Mouse (Mus musculus): ENCODE measurements at regions not wholly inside any gene's neighbourhood (a gene's known extent, or its start where the extent isn't known, plus 50 kb on each side); places are given as distances from the start of the nearest gene placed in this dataset.

DNA sequence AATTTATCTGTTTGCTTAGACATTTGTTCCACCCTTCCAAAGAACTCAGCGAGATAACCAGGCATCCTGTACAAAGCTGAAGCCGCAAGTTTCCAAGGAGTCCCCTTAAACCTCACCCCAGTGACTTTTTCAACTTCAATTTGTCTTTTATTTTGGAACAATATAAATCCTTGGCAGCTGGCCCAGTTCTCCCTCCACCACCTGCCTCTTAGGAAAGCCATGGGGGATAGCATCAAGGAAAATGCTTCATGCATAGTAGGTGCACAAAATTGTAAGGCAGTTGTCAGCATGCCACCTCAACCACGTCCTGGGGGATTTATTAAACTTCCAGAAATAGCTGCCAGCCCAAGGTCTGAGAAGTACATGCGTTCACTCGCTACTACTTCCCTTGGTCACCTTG is 214.1 kb upstream of the Usp24 start:
- no peak for DNase-seq (ENCODE audit: low spot score in 2 of 2)

- no peak for DNase-seq (ENCODE audit: low spot score in 2 of 2)
Measured at GRCm38 (mm10) chr4:106102451-106102977, 213.5 kb upstream of the Usp24 start.

GRCm38 (mm10) chr4:106103750-106104635 is 212.0 kb upstream of the Usp24 start:
- DNase-seq (ENCODE audit: low spot score in 2 of 2): no peak

- DNase-seq (ENCODE audit: low spot score in 2 of 2): no peak
Measured at GRCm38 (mm10) chr4:106112981-106113380, 203.0 kb upstream of the Usp24 start.

- DNase-seq (ENCODE audit: low spot score in 2 of 2): no peak
Measured at GRCm38 (mm10) chr4:106113747-106114146, 202.3 kb upstream of the Usp24 start.

GRCm38 (mm10) chr4:106116611-106117010 is 199.4 kb upstream of the Usp24 start:
- no peak for DNase-seq (ENCODE audit: low spot score in 2 of 2)

DNA sequence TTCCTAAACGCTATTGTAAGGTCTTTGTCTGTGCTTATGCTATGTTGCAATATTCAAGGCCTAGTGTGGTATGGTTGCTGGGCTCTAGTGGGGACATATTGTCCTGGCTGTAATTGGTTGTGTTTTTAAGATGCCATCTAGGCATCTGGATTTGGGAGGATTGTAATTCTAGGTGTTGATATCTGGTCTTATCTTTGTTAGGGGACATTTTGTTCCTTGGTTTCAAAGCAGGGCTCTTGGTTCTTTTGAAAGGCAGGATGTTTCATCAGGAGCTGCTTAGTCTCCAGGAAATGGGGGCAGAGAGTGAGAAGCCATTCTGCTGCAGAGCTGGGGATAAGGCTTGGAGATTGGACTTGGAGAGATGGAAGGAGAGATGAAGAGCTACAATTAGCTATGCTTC is 194.7 kb upstream of the Usp24 start:
- no peak for DNase-seq (ENCODE audit: low spot score in 2 of 2)

DNA sequence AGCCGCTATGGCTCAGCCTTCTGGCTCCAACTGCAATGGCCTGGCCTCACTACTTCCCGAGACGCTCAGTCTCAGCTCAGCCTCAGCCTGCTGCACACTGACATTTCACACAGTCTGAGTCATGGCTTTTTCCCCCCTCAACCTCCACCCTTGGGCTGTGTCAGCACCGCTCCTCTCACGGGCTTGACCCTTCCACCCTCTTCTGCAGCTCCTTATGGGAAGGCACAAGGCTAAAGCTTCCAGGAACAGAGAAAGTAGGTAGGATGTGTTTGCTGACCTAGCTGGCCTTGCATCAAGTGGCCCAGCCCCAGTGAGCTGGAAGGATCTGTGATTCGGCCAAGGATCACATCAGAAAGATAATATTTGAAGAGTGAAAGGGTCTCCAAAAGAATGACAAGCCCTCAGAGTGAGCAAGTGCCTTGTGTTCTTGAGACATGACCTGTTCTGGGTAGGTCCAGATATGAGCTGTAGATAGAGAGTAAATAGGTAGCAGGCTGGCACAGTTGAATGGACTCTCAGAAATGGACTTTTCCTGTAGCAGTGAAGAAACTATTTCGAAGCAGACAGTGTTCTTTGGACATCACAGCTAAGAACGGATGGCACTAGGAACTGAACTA is 192.9 kb upstream of the Usp24 start:
- DNase-seq (ENCODE audit: low spot score in 2 of 2): no peak

DNA sequence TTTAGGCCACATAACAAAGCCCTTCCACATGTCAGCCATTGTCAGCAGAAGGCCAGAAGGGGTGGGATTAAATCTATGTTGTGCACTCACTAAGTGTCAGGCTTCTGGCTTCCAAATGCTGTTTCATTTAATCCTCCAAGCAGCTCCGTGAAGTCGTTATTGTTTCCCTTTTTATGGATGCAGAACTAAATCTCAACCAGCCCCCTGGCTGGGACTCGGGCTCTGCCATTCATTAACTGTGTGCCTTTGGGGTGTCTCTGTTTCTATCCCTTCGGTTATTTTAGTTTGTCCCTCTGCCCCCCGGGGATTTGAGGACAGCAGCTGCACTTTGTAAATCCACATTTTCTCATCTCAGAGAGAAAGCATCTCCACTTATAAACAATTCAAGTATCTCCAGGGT is 188.8 kb upstream of the Usp24 start:
- no peak for DNase-seq (ENCODE audit: low spot score in 2 of 2)

GRCm38 (mm10) chr4:106127641-106128040 is 188.4 kb upstream of the Usp24 start:
- DNase-seq (ENCODE audit: low spot score in 2 of 2): no peak

DNA sequence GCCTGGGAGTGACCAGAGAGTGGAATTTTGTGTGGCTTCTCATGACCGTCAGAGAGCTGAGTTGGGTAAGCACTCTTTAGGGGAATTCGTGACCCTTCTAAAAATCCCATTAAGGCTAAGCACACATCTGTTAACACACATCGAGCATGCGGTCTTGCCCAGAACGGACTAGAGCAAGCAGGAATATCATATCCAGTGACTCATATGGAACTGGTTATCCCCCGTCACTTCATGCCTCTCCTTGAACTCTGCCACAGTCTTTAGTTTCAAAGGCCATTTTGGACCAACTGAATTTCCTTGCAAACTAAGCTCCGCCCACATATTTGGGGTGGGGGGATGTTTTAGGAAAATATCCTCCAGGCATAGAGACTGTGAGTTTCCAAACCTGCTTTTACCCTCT is 186.7 kb upstream of the Usp24 start:
- DNase-seq (ENCODE audit: low spot score in 2 of 2): no peak

GRCm38 (mm10) chr4:106129803-106130202 is 186.2 kb upstream of the Usp24 start:
- no peak for DNase-seq (ENCODE audit: low spot score in 2 of 2)

GRCm38 (mm10) chr4:106133746-106134730 is 182.0 kb upstream of the Usp24 start:
- no peak for DNase-seq (ENCODE audit: low spot score in 2 of 2)

GRCm38 (mm10) chr4:106142741-106143140 is 173.3 kb upstream of the Usp24 start:
- no peak for DNase-seq (ENCODE audit: low spot score in 2 of 2)

DNA sequence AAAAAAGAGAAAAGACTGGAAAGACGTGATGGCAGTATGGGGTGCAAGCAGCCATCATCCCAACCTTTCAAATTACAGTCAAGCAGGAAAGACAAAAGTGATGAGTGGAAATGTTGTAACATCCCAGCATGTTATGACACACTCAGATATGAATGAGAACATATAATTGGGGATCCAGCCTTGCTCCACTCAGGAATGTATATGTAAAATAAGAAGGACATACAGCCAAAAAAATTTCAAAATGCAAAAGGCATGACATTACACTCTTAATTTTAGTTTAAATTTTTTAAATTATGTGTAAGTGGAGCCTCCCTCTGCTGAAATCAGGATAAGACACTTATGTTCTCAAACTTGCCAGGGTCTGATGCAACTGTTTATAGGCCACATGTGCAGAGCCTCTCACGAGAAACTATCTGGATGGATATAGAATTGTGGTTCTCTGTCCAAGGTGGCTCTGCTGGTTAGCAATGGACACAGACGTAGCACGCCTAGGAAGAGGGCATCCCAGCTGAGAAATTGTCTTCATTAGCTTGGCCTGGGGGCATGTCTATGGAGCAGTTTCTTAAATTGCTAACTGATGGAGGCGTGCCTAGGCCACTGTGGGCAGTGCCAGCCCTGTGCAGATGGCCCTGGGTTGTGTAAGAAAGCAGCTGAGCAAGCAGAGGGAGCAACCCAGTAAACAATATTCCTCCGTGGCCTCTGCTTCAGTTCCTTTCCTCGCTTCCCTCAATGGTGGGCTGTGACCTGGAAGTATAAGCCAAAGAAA is 171.5 kb upstream of the Usp24 start:
- no peak for DNase-seq (ENCODE audit: low spot score in 2 of 2)

GRCm38 (mm10) chr4:106146919-106147460 is 169.0 kb upstream of the Usp24 start:
- no peak for DNase-seq (ENCODE audit: low spot score in 2 of 2)

- DNase-seq (ENCODE audit: low spot score in 2 of 2): no peak
Measured at GRCm38 (mm10) chr4:106148866-106149265, 167.1 kb upstream of the Usp24 start.

DNA sequence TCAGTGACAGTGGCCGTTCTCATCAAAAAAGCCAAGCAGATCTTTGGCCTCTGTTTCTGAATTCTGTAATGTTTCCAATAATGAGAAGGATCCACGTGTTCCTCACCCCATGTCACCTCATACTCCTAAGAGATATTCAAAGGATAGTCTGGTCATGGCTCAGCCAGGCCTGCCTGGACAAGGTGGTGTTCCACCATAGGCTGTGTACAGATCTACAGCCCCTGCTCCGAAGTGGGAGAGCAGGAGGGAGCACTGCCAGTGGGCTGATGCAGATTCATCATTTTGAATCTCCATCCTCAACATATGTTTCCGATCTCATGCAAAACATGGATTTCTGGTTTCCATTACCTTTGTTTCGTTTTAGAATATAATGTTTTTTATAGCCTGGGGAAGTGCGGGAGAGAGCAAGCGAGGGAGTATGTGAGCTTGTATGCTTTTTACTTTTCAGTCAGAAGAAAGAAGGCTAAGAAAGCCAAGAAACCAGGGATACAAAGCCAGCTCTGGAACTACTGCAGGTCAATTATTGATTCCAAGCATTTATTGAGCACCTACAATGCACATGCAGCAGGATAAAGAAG is 166.5 kb upstream of the Usp24 start:
- DNase-seq (ENCODE audit: low spot score in 2 of 2): no peak

- no peak for DNase-seq (ENCODE audit: low spot score in 2 of 2)
Measured at GRCm38 (mm10) chr4:106150775-106151174, 165.2 kb upstream of the Usp24 start.
